Mouse (Mus musculus) heart, adult 2 months (tissue): ENCODE results near the gene Vtcn1.

Experiments
- CTCF ChIP-seq: fragments of 200-600 bp; IDR thresholded peaks from 2 replicates; pipeline ENCODE4 v1.8.1; 2022; ENCODE audit warnings: antibody characterized with exemption, mild to moderate bottlenecking, moderate library complexity
- POLR2A ChIP-seq: fragments of 200-500 bp; IDR thresholded peaks from 2 replicates; pipeline ENCODE4 v1.6.1; 2011; ENCODE audit warnings: mild to moderate bottlenecking, low read depth, low read length, control low read depth; ENCODE audit not compliant: insufficient read depth

DNA sequence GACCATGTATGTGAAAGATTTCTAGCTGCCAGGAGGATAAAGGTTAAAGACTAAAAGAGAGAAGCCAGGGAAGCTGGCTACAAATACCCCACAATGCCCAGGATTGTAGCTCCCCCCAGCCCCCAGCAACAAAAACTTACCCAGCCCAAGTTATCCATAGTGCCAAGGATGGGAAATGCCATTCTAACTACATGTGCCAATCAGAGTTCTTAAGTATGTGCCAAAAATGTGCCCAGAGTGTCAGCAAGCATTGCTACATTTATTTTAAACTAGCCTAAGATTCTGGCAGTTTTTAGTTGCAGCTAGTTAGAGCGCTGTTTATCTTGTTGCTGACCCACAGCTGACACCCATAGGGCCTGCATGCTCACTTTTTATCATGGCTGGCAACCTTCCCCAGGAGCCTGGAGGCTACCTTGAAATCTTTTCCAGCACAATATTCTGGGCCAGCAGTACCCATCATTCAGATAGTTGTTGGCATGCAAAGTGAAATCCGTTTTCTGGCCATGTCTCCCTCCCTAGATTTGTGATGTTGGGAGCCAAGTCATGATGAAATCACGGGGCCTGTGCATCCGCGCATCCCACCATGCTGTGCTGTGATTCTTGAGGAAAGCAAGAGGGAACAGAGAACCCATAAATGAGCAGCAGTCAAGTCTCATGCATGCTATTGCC is 33.2 kb downstream of the Vtcn1 start:
- no peak for TF ChIP-seq CTCF
- no peak for TF ChIP-seq POLR2A
